Mouse (Mus musculus): ENCODE measurements at regions not wholly inside any gene's neighbourhood (a gene's known extent, or its start where the extent isn't known, plus 50 kb on each side); places are given as distances from the start of the nearest gene placed in this dataset.

GRCm38 (mm10) chr15:85634322-85635141 is 52.3 kb upstream of the Wnt7b start:
- DNase-seq (ENCODE audit: low read depth, low spot score), result peak; percentile 99

- DNase-seq (ENCODE audit: low read depth, low spot score), result no peak
These were observed 53.2 kb upstream of the Wnt7b start for GRCm38 (mm10) chr15:85635425-85635824.

GRCm38 (mm10) chr15:85639566-85639965 is 57.3 kb upstream of the Wnt7b start:
- no peak for DNase-seq (ENCODE audit: low read depth, low spot score)

GRCm38 (mm10) chr15:85641120-85642080 is 59.1 kb upstream of the Wnt7b start:
- DNase-seq (ENCODE audit: low read depth, low spot score), result no peak

DNA sequence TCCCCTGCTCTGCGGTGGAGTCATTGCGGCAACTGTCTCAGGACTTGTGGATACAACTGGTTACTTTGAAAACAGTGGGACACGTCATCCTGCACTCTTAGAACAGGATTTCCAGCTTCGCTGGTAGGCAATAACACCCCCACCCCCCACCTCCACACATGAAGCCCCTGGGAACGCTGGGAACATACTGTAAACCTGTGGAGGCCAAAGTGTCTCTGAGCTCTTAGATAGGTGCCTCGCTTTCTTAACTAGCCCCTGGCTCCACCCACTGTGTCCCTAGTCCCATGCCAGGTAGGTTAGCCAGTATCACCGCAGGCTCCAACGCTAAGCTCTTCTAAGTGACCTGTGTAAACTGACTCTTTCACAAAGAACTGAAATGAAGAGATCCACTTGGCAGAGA is 63.1 kb upstream of the Wnt7b start:
- no peak for DNase-seq (ENCODE audit: low read depth, low spot score)

DNA sequence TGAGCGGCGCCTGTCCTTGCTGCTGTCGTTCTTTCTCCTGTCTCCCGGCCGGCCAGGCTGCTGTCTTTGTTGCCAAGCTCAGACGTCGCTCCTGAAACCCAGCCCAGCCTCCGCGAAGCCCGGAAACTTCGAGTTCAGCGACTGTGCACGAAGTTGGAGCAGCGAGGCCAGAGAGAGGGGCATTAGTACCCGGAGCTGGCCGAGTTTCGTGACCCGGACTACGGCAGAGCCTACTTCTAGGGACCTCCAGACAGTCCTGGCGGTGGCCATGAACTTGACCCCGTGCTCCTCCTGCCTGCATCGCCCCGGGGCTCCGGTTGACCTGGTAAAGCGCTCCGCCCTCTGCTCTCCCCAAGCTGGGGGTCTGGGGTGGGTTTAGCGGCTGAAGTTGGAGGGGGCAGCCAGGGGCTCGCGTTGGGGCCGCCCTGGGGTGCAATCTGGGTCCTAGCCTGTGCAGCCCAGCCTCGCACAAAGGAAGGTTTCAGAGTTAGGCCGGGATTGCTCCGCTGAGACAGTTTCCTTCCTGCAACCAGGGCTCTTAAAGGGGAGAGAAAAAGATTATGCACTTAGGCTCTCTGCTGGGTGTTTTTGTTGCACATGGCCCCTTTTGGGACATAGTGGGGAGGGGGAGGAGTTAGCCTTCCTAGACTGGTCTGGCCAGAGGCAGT is 63.8 kb upstream of the Wnt7b start:
- DNase-seq (ENCODE audit: low read depth, low spot score), result peak; percentile 59

- DNase-seq (ENCODE audit: low read depth, low spot score), result no peak
These were observed 64.5 kb upstream of the Wnt7b start for GRCm38 (mm10) chr15:85646639-85647277.

GRCm38 (mm10) chr15:85647593-85647992 is 65.3 kb upstream of the Wnt7b start:
- no peak for DNase-seq (ENCODE audit: low read depth, low spot score)

DNA sequence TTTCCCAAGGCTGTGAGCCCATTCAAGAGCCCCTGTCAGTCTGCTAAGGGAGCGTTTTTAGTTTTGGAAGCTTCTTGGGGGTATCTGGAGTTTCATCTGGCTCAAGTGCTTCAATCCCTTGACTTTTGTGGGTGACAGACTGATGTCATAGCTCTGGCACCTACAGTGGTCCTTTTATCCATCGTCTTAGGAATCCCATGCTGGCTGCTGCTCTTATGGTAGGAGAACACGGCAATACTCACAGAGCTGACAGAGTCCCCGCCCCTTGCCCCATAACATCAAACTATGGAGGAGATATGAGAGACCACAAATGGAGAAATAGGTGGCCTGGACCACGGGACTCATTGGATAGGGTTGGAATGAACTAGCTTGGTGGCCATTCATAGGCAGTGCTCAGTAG is 68.0 kb upstream of the Wnt7b start:
- DNase-seq (ENCODE audit: low read depth, low spot score), result no peak

GRCm38 (mm10) chr15:85651718-85652420 is 69.6 kb upstream of the Wnt7b start:
- no peak for DNase-seq (ENCODE audit: low read depth, low spot score)

- DNase-seq (ENCODE audit: low read depth, low spot score), result no peak
These were observed 70.2 kb upstream of the Wnt7b start for GRCm38 (mm10) chr15:85652431-85652830.

- DNase-seq (ENCODE audit: low read depth, low spot score), result no peak
These were observed 70.6 kb upstream of the Wnt7b start for GRCm38 (mm10) chr15:85652871-85653337.

DNA sequence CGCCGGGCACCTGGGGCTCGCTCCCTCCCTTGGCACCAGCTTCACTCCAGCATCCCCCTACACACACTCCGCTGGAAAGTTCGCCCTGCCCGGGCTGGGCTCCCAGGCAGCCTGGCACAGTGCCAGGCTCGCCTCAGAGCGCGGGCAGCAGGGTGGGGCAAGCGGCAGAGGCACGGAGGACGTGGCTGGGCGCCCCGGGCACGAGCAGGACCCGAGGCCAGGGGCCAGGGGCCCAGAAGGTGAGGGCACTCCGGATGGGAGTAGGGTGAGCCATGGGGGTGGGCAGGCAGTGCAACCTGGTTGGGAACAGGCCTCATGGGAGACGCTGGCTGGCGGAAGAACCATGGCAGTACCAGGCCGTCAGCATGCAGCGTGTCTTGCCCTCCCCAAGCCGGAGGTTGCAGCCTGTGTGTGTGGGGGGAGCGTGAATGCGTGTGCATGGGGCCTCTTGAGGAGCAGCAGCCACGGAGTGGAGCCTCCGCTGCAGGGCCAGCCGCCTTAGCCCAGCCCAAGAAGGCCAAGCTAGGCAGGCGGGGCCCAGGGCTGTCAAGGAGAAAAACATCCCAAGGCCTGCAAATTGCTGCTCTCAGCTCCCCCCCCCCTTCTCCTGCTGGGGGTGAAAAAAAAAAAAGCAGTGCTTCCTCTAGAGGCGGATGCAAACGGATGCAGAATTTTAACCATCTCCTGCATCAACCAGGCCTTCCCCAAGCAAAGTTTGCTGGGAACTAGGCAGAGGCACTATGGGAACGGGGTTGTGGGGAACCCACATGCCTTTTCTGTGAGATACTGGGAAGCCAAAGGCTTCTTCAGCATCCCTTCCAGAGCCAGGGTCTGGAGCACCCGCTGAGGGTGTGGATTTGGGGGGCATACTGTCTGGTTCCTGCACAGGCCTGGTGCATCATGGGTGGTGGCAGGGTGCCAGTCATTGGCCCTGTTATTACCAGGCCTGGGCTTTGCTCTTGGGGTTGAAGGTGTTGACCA is 71.4 kb upstream of the Wnt7b start:
- DNase-seq (ENCODE audit: low read depth, low spot score), result peak; percentile 92

DNA sequence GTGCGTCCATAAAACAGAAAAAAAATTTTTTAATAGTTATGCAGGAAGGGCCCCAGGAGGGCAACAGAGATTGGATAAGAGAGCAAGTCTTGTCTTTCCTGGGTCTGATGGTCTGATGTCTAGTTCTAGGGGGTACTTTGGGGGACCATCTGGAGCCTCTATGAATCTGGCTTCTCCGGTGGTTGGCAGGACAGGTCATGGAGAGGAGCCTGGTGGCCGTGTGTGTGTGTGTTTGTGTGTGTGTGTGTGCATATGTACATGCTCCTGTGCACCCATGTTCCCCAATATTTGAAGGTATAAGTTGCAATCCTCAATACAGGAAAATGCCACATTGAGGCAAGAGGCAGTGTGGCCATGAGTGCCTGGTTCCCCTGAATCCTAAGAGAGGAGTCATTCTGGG is 72.5 kb upstream of the Wnt7b start:
- no peak for DNase-seq (ENCODE audit: low read depth, low spot score)

GRCm38 (mm10) chr15:85655751-85656167 is 73.5 kb upstream of the Wnt7b start:
- no peak for DNase-seq (ENCODE audit: low read depth, low spot score)

- DNase-seq (ENCODE audit: low read depth, low spot score), result no peak
These were observed 74.6 kb upstream of the Wnt7b start for GRCm38 (mm10) chr15:85656852-85657251.

GRCm38 (mm10) chr15:85657441-85657989 is 75.2 kb upstream of the Wnt7b start:
- DNase-seq (ENCODE audit: low read depth, low spot score), result no peak

GRCm38 (mm10) chr15:85658101-85658885 is 76.0 kb upstream of the Wnt7b start:
- no peak for DNase-seq (ENCODE audit: low read depth, low spot score)
